Mouse (Mus musculus) liver, postnatal 0 days (tissue): ENCODE results near the gene Paqr8.

Source experiments
- CTCF ChIP-seq: sonication (generic); IDR thresholded peaks from 2 replicates; pipeline ENCODE4 v1.5.1; 2016; ENCODE audit warnings: antibody characterized with exemption, low read depth
- EP300 ChIP-seq: IDR thresholded peaks from 2 replicates; pipeline ENCODE4 v1.6.1; 2016; ENCODE audit warnings: antibody characterized with exemption, low read depth, mild to moderate bottlenecking

DNA sequence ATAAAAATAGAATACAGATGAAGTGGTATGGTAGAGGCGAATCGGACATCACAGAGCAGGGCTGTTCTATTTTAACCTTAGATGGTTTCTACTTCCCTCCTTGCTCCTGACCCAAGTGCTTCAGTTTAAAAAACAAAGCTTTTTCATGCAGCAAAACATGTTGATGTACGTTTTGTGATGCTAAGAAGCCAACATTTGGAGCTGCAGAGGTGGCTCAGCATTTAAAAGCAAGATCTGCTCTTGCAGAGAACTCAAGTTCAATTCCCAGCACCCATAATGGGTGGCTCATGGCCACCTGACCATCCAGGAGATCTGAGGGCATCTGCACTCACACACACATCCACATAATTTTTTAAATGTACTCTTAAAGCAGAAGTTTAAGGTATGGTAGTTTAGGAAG is 64.5 kb downstream of the Paqr8 start:
- TF ChIP-seq CTCF, result no peak
- TF ChIP-seq EP300, result no peak
